Mouse (Mus musculus) adrenal gland, adult 2 months (tissue): ENCODE data around the gene Vmn2r30. TPM values are rescaled to one million over a fixed set of nuclear protein-coding genes. Genes with fewer than 3 reads are reported as not detected.
A peak's percentile ranks its signal among the peaks of the same experiment; 100 is the strongest.
"Not testable (repeated sequence)": the region's sequence is repeated elsewhere in the genome, so short reads cannot be mapped to it uniquely, and the experiment has no call there.

Source experiments
- DNase-seq: peaks from one replicate; pipeline ENCODE4 v3.0.0; 2021
- long read RNA-seq: library from polyadenylated mRNA; stranded (forward); transcript quantifications from one replicate; pipeline ENCODE4 v2.0.0, GENCODE M21; 2021
- microRNA-seq, 2 experiments: library from miRNA; unstranded; fragments of <30 nt; microRNA quantifications; one replicate each; pipeline ENCODE4 v1.2.0; 2021
- polyA plus RNA-seq: library from polyadenylated mRNA; depleted of rRNA; stranded (reverse); fragments of >200 nt; gene quantifications from 2 replicates; pipeline ENCODE4 v1.2.3, GENCODE M21; 2012; rRNA removed
- total RNA-seq, 2 experiments: library from RNA; stranded (reverse); gene quantifications; 2 replicates each; pipeline ENCODE4 v1.2.3; 2021

Vmn2r30 gene
- under 1 TPM; 0.10 to 0.17 TPM for total RNA-seq
- polyA plus RNA-seq: 0.03 TPM in 1 of 2 replicates, not detected in the other
- long read RNA-seq: 0 reads

DNA sequence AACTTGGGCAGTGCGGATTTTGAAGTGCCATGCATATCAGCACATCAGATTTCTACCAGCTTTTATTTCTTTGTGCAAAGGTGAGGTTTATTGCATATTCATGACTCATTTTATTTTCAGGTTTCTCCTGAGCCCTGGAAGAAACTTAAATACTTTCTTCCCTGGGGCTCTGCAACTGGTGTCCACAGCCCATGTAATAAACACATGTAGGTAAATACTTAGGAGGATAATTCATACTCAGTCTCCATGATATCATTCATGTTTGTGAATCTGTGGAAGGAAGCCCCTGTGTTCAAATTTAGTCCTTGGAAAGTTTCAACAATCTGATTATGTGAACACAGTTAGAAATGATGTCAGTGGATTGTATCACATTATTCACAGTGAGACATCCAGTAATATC is at the start of gene Vmn2r30:
TSS of gene Vmn2r30 (minus strand) at position 101 of the 400 bp plus-strand sequence.
- not testable (repeated sequence) for DNase-seq

DNA sequence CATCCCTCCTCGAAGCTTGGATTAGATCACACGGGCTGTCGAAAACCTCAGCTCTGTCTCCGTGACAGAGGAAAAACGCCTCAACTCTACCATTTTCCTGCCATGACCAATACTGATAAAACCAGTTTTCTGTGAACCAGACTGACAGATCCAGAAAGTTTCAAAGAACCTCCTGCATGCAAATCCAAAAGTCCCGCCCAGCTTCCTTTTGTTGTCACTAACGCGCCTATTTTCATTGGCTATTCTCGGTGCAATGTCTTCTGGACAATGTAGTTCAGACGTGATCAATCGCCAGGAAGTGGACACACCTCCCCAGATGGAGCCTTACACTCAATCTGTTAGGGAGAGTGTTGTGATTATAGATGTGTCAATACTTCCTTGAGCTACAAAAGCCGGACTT is 37.0 kb upstream of the Vmn2r30 start, which contains the start of gene Gm45783:
TSS of gene Gm45783 (minus strand) at position 143 of the 400 bp plus-strand sequence.
- DNase-seq: peak; percentile 52

GRCm38 (mm10) chr7:7295595-7295994 is 41.8 kb downstream of the Vmn2r30 start:
- DNase-seq: peak; percentile 56

- no peak for DNase-seq
Measured at GRCm38 (mm10) chr7:7281383-7281782, 56.0 kb downstream of the Vmn2r30 start.

GRCm38 (mm10) chr7:7277966-7278567 is 59.3 kb downstream of the Vmn2r30 start, which contains the start of gene Gm45844:
Gene Gm45844, minus strand, starts transcription at chr7:7278289.
- peak; percentile 92 for DNase-seq

GRCm38 (mm10) chr7:7277556-7277955 is 59.9 kb downstream of the Vmn2r30 start:
- not testable (repeated sequence) for DNase-seq

Small RNA genes within 50 kb of the gene (microRNA-seq; reads per million reads assigned to microRNA genes)
- gene Mir5620: 4.4 to 7.4 reads per million in 2 experiments

Other genes with a start within 250 kb of the Vmn2r30 start
- gene Zfp954, start 216.1 kb downstream of the Vmn2r30 start, total RNA-seq: 10 to 100 TPM; 10.1 to 19.7 TPM
- 4.0 and 5.3 TPM in 2 replicates for gene Zfp954, start 216.1 kb downstream of the Vmn2r30 start, polyA plus RNA-seq
- gene Zfp773, start 200.9 kb downstream of the Vmn2r30 start, total RNA-seq: under 1 TPM; 0.52 to 0.66 TPM
- 0.03 and 0.08 TPM in 2 replicates for gene Zfp773, start 200.9 kb downstream of the Vmn2r30 start, polyA plus RNA-seq
- gene Zfp418, start 166.3 kb downstream of the Vmn2r30 start, total RNA-seq: 1 to 10 TPM; 2.3 to 3.1 TPM
- 0.10 and 0.15 TPM in 2 replicates for gene Zfp418, start 166.3 kb downstream of the Vmn2r30 start, polyA plus RNA-seq
- 1 to 10 TPM; 4.0 to 4.1 TPM for gene Zfp772, start 127.6 kb downstream of the Vmn2r30 start, total RNA-seq
- gene Zfp772, start 127.6 kb downstream of the Vmn2r30 start, polyA plus RNA-seq: 0.57 and 0.60 TPM in 2 replicates
- gene Vmn2r29, start 90.3 kb downstream of the Vmn2r30 start, total RNA-seq: 1 to 10 TPM; 1.0 to 1.4 TPM
- gene Vmn2r29, start 90.3 kb downstream of the Vmn2r30 start, polyA plus RNA-seq: 0.09 and 0.13 TPM in 2 replicates
- 1 to 10 TPM; 2.8 to 2.9 TPM for gene Gm45844, start 59.3 kb downstream of the Vmn2r30 start, total RNA-seq
- gene Gm45844, start 59.3 kb downstream of the Vmn2r30 start, polyA plus RNA-seq: 0.47 and 2.6 TPM in 2 replicates
- 10 to 100 TPM; 59.4 to 66.7 TPM for gene Clcn4, start 36.8 kb downstream of the Vmn2r30 start, total RNA-seq
- gene Clcn4, start 36.8 kb downstream of the Vmn2r30 start, polyA plus RNA-seq: 34.0 and 36.1 TPM in 2 replicates
- gene Gm45783, start 37.0 kb upstream of the Vmn2r30 start, total RNA-seq: under 1 TPM in 1 of 2 experiments, not detected in 1; 0.69 TPM
- 0.52 TPM in 1 of 2 replicates, not detected in the other for gene Gm45783, start 37.0 kb upstream of the Vmn2r30 start, polyA plus RNA-seq
- gene Vmn2r31, start 62.1 kb upstream of the Vmn2r30 start, total RNA-seq: not detected
- not detected in 2 replicates for gene Vmn2r31, start 62.1 kb upstream of the Vmn2r30 start, polyA plus RNA-seq
- not detected for gene Vmn2r32, start 142.4 kb upstream of the Vmn2r30 start, total RNA-seq
- not detected in 2 replicates for gene Vmn2r32, start 142.4 kb upstream of the Vmn2r30 start, polyA plus RNA-seq
- gene Vmn2r33, start 229.2 kb upstream of the Vmn2r30 start, total RNA-seq: not detected
- gene Vmn2r33, start 229.2 kb upstream of the Vmn2r30 start, polyA plus RNA-seq: not detected in 2 replicates